Mouse (Mus musculus): ENCODE results near the gene Capn11.
A peak's percentile ranks its signal among the peaks of the same experiment; 100 is the strongest.

Gene Capn11

GRCm38 (mm10) chr17:45598891-45599290, 60.2 kb downstream of the Capn11 start:
- DNase-seq (ENCODE audit: low read depth) = no peak

- DNase-seq (ENCODE audit: low read depth) = no peak
Observed at GRCm38 (mm10) chr17:45598376-45598775, 60.7 kb downstream of the Capn11 start.

- DNase-seq (ENCODE audit: low read depth) = no peak
Observed at GRCm38 (mm10) chr17:45597787-45598186, 61.3 kb downstream of the Capn11 start.

GRCm38 (mm10) chr17:45596631-45597396, 62.3 kb downstream of the Capn11 start:
- no peak for DNase-seq (ENCODE audit: low read depth)

GRCm38 (mm10) chr17:45595736-45596390, 63.3 kb downstream of the Capn11 start:
- no peak for DNase-seq (ENCODE audit: low read depth)

- DNase-seq (ENCODE audit: low read depth) = no peak
Observed at GRCm38 (mm10) chr17:45594881-45595735, 64.0 kb downstream of the Capn11 start.

- DNase-seq (ENCODE audit: low read depth) = no peak
Observed at GRCm38 (mm10) chr17:45594195-45594594, 64.9 kb downstream of the Capn11 start.

- peak; percentile 84 for DNase-seq (ENCODE audit: low read depth)
Observed at GRCm38 (mm10) chr17:45593479-45593878, 65.6 kb downstream of the Capn11 start.

GRCm38 (mm10) chr17:45592606-45593431, 66.3 kb downstream of the Capn11 start:
- no peak for DNase-seq (ENCODE audit: low read depth)

GRCm38 (mm10) chr17:45591701-45592605, 67.2 kb downstream of the Capn11 start:
- no peak for DNase-seq (ENCODE audit: low read depth)

- DNase-seq (ENCODE audit: low read depth) = no peak
Observed at GRCm38 (mm10) chr17:45590410-45590809, 68.7 kb downstream of the Capn11 start.

- DNase-seq (ENCODE audit: low read depth) = no peak
Observed at GRCm38 (mm10) chr17:45589844-45590243, 69.3 kb downstream of the Capn11 start.

- no peak for DNase-seq (ENCODE audit: low read depth)
Observed at GRCm38 (mm10) chr17:45589236-45589635, 69.9 kb downstream of the Capn11 start.

GRCm38 (mm10) chr17:45588370-45588769, 70.8 kb downstream of the Capn11 start:
- DNase-seq (ENCODE audit: low read depth) = no peak

- DNase-seq (ENCODE audit: low read depth) = no peak
Observed at GRCm38 (mm10) chr17:45586449-45586837, 72.7 kb downstream of the Capn11 start.

GRCm38 (mm10) chr17:45585725-45586448, 73.2 kb downstream of the Capn11 start:
- no peak for DNase-seq (ENCODE audit: low read depth)

- no peak for DNase-seq (ENCODE audit: low read depth)
Observed at GRCm38 (mm10) chr17:45584939-45585678, 74.0 kb downstream of the Capn11 start.

GRCm38 (mm10) chr17:45584096-45584896, 74.8 kb downstream of the Capn11 start:
- no peak for DNase-seq (ENCODE audit: low read depth)

Measured in c-Kit-positive CD71-positive TER-119-negative erythroid progenitor cells, embryonic 14.5 days (primary cell).